Mouse (Mus musculus) left cerebral cortex, adult 11 months (tissue): ENCODE results near the gene Map2.

Source experiments
- DNase-seq: peaks from one replicate; pipeline ENCODE4 v3.0.0; 2022; ENCODE audit warnings: low spot score

Gene Map2

DNA sequence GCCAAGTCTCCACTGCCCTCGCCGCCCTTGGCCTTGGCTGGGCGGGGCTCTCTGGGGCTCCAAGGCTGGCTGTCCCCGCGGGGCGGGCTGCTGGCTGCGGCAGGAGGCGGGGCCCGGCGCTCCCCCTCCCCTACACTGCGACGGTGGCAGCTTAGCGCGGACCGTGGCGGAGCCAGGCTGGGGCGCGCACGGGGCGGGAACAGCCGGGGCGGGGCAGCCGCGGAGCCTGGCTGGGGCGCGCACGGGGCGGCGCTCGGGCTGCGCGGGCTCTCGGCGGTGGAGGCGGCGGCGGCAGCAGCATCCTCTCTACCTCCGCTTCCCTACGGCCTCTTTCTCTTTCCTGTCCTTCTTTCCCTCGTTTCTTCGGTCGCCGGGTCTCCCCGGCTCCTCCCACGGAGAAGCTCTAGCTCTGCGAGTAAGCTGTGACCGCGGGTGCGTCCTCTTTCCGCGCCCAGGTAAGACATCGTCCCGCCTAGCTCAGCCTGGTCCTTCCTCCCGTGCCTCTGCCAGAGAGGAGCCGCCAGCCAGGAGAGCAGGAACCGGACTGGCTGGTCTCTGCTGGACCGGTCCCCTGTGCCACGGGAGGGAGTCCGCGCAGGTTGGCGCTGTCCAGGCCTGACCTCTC lies at the start of gene Map2:
TSS of gene Map2 (plus strand) at position 233 of the 625 bp plus-strand sequence.
- peak; percentile 72 for DNase-seq

DNA sequence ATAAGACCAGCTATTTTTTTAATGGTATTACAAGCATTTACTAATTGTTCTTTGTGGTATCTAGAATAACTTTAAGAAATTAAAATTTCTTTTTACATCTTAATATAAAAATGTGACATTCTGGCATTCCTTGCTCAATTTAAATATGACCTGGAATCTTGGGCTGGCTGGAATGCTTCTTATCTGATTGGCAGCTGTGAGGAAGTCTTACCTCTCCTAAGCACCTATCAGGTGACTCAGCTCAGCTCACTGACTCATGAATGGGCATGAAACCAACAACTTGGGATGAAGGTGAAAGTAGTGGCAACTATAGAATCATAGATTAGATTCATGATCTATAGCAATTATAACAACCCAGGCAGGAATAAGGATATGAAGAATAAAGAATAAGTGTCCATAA lies 42.1 kb upstream of the Map2 start:
- no peak for DNase-seq

DNA sequence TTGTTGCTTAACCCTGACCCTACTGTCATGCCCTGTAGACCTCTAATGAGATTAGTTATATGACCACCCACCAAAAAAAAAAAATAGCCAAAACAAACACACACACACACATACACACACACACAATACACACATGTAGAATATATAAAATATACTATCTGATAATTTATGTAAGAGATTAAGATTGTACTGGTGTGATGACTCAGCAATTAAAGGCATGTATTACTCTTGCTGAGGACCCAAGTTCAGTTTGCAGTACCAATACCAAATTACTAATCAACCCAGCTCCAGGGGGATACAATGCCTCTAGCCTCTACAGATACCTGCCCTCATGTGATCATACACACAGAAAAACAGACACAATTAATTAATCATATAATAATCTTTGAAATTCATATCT lies 39.7 kb upstream of the Map2 start:
- DNase-seq: no peak

DNA sequence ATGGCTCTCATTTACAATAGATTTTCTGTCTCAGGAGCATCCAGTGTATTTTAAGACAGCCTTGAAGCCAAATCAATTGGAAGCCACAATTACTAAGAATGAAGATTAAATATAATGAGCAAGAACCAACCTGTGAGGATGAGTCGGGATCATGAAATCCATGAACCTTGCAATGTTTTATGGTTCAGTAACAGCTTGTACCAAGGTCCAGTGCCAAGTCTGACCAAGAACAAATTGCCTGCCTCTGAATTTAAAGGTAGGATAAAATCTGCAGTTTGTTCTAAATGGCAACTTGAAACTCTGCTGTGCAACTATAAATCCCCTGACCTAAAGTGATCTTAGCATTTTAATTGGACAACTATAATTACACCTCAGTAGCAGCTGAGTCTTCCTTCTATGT lies 34.4 kb upstream of the Map2 start:
- no peak for DNase-seq

DNA sequence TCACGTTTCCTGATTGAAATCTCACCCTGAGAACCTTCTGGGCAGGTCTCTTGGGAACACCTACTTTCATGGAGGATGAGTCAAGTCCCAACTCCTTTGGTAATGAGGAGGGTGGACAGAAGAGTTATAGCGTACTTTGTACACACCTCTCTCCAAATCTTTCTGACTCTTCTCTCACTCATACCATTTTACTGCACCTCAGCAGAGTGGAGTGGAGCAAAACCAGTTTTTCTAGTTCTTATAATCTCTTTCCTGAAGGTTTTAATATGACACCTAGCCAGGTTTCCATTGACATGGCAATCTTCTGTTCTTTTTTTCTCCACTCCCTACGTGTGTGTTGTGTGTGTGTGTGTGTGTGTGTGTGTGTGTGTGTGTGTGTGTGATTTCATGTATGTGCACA lies 29.9 kb upstream of the Map2 start:
- DNase-seq: no peak

DNA sequence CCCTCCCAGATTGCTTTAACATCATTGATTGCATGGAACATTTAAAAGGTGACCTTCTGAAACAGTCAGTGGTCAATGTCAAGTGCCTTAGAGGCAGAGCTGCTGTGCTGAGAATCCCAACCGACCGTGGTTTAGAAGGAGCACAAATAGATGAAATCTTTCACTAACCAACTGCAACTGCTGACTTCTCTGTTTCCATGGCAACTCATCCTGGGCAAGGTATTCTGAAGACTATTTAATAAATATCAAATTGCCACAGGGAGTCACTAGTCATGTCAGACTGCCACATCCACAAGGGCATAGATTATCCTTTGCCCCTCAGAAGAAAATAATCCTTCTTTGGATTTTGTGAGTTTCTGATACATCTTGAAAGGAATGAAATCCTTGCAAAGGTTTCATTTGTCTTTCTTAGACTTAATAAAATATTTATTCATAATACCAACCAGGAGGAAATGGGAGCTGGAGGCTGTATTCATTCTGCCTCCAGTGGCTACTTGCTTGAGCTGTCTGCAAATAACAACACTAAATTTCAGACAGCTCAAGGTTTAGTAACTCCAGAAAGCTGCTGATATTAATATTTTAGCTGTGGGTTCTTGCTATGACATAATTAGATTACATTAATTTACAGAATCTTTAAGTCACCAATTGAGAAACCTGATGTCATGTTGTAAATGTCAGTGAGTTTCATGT lies 26.1 kb upstream of the Map2 start:
- no peak for DNase-seq

DNA sequence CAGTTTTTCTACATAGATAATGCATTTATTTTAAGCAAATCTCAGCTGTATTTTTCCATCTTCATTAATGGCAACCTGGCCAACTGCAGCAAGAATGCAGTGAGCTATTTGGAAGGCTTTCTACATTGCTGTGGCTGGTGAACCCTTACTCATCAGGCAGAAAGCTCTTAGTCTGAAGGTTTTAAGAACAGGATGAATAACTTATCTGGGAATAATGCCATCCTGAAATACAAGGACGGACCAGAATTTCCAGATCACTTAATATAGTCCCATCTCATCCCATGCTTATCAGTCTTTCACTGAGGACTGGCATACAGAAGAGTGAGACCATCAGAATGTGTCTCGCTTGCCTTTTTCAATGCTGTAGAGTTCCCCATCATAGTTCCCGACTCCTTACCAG lies 24.3 kb upstream of the Map2 start:
- DNase-seq: no peak

DNA sequence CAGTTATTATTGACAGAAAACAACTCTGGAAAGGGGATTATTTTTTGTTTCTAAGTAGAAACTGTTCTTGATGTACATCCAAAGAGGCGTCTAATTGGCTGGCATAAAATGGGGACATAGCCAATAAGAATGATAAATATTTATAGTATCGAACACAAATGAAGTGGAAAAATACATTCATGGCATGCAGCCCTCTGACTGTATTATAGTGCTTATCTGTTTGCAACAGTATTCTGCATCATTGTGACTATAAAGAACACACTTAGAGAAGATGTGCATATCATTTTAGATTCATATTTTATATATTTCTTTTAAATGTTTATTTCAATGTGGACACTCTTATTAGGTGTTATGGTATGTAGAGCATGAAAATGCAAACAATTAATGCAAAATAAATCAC lies 17.9 kb upstream of the Map2 start:
- no peak for DNase-seq

DNA sequence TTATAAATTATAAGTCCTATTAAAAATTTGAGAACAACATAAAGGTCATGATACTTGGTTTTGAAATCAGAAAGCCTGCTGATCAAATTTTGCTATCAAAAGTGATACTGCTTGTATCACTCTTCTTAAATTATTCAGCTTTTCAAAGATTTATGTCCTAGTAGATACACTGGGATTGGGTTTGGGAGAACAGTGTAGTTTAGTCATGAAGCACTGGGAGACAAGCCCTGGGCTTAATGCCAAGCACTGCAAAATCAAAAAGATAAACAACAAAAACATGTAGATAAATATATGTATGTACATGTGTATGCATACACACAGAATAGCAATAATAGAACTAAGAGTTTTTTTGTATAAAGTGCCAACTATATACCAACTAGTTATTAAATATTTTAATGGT lies 17.5 kb upstream of the Map2 start:
- no peak for DNase-seq

DNA sequence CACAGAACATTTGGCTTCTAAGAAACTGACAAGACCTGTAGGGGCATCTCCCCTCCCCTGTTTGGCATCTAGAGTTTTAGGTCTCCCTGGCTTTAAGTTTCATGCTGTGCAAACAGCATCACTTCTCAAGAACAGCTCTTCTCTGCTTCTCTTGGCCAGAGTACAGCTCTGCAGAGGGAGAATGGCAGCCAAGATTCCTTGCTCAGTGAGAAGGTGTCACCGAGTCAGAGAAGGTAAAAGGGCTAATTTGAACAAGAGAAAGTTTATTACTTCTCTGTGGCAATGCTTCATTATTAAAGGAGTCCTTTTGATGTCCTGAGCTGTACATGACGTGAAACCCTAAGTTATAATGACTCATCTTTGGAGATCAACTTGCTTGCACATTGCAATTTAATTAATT lies 10.4 kb upstream of the Map2 start:
- DNase-seq: no peak

DNA sequence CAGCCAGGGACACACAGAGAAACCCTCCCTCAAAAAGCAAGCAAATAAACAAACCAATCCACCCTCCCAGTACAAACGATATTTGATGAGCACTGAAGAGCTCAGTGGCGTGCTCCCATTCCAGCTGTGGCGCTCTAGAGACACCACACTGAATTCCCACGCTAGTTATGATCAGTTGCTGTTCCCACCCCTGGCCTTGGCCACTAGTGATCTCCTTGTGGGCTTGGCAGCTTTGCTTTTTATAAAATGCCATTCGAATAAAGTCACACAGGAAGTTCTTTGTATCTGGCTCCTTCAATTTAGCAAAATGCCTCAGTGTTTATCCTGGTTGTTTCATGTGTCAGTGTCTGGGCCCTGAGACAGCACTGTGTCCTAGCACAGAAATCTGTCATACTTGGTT lies 6.4 kb upstream of the Map2 start:
- DNase-seq: no peak

DNA sequence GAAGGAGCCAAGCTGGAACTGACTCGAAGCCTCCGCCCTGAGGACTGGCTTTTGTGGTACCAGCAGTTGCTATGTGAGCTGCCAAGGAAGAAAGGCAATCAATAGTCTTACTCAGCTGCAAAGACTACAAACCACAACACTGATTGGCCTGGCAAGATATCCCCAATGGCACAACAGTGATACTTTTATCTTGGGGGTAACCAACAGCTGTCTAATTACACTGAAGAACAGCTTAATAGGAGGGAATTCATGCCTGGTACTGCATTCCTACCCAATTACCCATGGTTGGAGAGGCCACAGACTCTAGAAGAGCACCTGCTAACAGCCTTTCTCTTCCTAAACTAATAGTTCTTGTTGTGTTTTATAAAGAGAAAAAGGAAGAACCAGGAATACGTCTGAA lies 2.9 kb upstream of the Map2 start:
- no peak for DNase-seq

DNA sequence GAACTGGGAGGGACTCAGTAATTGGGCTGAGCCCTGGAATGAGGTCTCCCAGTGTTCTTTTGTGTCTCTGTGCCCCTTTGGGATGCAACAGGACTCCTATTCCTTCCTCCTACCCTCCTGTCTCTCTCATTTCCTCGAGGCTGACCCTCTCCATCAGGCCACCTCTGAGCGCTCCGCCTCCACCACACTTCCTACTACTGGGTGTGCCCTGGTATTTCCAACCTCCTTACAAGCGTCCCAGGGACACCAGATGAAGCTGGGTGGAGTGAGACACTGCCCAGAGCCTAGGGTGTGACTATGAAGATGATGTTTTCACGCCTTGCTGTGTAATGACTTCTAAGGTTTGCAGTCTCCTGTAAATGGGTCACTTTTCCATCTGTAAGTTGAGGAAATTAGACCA lies 1.4 kb upstream of the Map2 start:
- DNase-seq: no peak

DNA sequence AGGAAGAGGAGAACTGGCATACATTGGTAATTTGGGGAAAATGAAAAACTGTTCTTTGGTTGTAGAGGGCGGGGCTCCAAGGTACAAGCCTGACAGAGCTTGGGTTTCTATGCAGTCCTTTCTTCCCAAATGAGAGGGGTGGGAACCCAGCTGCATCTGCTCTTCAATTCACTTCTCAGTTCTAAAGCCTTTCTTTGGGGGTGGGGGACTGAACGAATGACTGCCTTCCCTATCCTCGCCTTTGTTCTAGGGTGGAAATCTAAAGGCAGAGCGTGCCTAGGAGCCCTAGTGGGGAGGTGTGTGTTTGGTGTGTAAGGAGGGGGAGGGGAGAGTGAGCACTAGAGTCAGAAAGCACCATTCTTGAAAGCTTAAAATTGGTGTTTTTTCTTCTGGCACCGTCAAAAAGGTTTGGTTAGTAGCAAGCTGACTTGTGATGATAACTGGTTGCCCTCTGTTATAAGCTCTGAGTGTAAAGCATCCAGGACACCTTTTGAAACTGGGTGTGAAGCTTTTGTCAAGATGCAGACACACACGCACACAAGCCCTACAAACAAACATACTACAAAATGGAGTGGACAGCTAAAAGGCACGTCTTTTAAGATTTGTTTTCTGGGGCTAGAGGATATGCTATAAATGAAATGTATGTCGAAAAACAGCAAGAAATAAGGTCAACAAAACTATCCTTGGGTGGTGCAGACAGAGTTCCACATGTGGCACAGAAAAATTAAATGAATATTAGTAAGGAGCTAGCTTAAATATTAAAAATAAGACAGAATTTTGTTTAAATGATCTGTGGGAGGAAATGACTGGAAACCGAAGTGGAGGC lies 1.2 kb downstream of the Map2 start:
- no peak for DNase-seq

DNA sequence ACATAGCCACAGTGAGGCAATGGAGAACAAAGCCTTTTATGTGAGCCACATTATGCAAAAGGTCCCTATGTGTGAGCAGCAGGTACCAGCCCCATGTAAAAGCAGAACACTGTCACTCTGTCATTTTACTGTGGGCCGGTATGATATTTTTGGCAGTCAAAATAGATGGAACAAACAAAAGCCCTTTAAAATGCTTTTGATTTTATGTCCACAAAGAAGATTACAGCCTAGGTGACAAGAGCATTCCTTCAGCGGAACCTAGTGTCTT lies 1.7 kb downstream of the Map2 start:
- no peak for DNase-seq

DNA sequence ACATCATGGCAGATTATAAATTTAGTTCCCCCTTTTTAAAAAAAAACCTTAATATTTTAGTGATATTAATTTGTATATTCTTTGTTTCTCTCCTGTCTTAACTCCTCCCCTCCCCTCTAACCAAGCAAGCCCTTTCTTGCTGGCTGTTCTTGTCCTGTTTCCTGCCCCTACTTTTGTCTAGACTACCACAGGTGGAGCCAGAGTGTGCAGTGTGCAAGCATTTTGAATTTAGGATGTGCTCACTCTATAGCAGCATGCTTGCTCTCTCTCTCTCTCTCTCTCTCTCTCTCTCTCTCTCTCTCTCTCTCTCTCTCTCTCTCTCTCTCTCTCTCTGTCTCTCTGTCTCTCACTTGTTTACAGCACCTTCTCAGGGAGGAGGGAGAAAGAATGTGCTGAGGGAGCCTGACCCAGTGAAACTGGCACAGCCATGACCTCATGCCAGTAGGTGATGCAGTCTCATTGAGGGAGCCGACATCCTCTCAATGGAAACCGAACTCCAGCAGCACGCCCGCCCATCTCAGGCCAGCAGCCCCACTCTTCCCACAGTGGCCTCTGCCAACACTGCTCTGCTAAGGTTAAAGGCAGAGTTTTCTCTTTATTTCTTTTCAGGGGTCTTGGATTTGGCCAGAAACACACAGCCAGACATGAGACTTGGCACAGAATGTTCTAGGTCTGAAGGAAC lies 2.6 kb downstream of the Map2 start:
- no peak for DNase-seq

DNA sequence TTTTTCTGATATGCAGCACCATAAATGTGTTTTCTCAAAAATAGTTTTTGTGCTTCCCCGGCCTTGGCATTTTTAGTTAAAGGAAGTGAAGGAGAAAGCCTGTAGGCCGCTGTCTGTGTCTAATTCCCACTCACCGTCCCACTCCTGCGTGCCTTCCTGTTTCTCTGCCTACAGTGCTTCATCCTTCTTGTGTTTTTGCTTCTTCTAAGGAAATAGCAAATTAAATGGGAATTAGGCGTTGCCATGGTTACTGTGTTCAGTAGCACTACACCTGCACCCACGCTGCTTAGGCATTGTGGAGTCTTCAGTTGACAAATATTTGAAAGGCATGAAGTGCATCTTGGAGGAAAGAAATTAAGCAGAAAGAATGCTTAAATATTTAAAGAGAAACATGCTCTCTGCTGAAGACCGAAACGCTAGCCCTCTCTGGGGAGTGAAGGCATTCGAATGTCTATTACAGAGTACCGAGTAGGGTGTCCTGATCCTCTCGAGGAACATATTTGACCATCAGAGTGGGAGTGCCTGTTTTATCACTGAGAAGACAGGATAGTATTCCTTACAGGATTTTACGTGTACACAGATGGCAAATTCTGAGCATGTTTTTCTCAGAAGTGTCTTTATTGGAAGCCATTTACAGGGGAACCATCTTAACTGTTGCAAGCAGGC lies 12.1 kb downstream of the Map2 start:
- DNase-seq: no peak

DNA sequence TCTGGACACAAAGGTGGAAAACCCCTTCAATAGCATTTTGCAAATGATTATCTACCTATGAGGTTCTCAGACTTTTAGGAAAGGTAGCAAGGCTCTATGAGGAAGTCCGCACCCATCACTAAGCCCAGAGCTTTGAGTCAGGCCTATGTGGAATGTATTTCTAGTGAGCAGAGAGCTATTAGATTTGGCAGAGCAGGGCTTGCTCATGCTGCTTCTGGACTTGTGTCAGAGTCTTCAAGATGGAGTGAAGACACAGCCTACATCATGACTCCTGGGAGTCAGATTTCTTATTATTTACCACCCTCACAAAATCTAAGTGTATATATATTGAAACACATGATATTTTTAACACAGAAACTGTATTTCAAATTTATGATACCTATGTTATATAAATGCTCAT lies 17.3 kb downstream of the Map2 start:
- no peak for DNase-seq

DNA sequence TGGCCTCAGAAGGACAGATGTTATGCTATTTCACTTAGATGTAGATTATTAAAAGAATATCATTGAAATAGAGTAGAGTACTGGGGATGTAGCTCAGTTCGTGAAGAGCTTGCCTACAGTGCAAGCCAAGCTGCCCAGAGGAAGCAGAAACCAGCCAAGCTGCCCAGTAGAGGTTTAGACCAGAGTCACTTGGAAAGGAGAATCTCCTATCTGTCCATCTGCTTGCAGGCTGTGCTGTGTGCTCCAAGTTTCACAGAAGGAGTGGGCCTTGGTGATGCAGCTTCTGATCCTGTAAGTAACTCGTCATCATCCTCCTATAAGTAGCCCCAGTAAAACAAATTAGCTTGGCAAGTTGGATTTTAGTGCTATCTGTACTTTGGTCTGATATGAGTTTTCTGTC lies 17.8 kb downstream of the Map2 start:
- no peak for DNase-seq

DNA sequence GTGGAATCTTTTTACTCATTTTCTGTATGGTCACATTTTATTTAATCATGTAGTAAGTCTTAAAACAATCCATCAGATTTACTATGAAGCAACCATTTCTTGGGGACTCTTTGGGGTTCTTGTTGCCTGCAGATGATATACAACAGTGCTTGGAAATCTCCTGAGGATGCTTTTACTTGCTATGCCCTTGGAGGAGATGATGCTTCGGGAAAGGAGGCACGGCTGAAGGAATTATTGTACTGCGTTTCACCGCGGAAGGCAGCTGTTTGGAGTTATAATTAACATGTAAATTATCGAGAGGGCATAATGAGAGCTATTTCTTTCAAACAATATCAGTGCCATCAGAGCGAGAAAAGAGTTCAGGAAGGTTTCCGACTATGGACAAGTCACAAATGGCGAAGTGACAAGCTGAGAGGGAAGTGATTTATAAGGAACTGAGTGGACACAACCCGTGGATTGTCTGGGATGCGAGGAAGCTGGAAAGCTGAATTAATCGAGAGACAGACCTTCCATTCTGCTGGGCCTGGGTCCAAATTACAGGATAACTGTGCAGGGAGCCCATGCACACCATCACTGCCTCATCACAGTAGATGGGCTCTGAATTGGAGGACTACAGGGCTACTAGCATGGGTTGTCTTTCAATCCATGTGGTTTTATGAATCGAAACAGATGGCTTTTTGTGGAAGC lies 20.1 kb downstream of the Map2 start:
- DNase-seq: no peak

DNA sequence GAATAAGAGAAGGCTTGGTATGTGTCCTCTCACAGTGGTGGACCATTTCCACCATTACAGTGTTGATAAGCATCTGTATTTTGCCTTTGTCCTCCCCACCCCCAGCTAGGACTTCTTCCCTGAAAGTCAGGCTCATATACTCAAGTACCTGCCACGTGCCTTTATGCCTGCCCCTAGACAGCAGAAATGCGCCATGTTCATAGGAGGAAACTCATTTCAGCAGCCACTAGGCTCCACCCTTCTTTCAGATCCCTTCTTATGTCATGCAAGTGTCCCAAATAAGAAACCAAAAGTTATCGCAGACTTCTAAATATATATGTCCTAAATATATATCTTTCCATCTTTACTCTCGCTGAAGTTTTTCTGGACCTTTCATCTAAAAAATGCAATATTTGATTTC lies 21.2 kb downstream of the Map2 start:
- DNase-seq: no peak

DNA sequence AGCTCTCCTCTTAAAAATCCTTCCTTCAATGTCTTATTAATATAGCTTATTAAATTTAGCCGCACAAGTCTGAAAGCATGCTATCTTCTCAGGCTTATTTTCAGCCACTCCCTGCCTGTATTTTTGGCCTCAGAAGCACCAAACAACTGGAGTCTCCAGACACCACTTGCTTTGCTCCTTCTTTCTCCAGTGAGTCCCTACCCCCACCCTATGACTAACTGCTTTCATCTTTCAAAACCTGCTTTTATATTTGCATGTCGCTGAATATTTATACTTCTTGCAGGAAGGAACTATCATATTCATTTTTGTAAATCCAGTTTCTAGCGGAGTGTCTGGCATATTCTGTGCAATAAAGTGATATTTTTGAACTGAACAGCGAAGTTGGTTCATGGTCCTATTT lies 21.6 kb downstream of the Map2 start:
- DNase-seq: no peak
